Mouse (Mus musculus) brain, embryonic 18.5 days (tissue): Measurements from ENCODE around the gene Rtp4.

Source experiments
- DNase-seq: peaks from one replicate; pipeline ENCODE4 v3.0.0-alpha.2; 2012; ENCODE audit warnings: low read depth, low spot score

Rtp4 gene

GRCm38 (mm10) chr16:23520235-23520871 is at the start of gene Rtp4, which contains the start of gene Masp1:
Rtp4 (plus strand) TSS chr16:23520291.
Masp1 (minus strand) TSS chr16:23520815.
- DNase-seq, result no peak

GRCm38 (mm10) chr16:23471551-23471950 is 48.5 kb upstream of the Rtp4 start:
- no peak for DNase-seq

- DNase-seq, result no peak
These were observed 48.0 kb upstream of the Rtp4 start for GRCm38 (mm10) chr16:23472046-23472445.

GRCm38 (mm10) chr16:23475651-23476050 is 44.4 kb upstream of the Rtp4 start:
- DNase-seq, result no peak

GRCm38 (mm10) chr16:23476598-23476997 is 43.5 kb upstream of the Rtp4 start:
- DNase-seq, result no peak

GRCm38 (mm10) chr16:23479872-23480603 is 40.1 kb upstream of the Rtp4 start:
- no peak for DNase-seq

GRCm38 (mm10) chr16:23482218-23482617 is 37.9 kb upstream of the Rtp4 start:
- DNase-seq, result no peak

- no peak for DNase-seq
These were observed 37.2 kb upstream of the Rtp4 start for GRCm38 (mm10) chr16:23482846-23483245.

- no peak for DNase-seq
These were observed 36.8 kb upstream of the Rtp4 start for GRCm38 (mm10) chr16:23483292-23483691.

GRCm38 (mm10) chr16:23492783-23493182 is 27.3 kb upstream of the Rtp4 start:
- no peak for DNase-seq

GRCm38 (mm10) chr16:23496245-23496924 is 23.7 kb upstream of the Rtp4 start:
- no peak for DNase-seq

- no peak for DNase-seq
These were observed 22.7 kb upstream of the Rtp4 start for GRCm38 (mm10) chr16:23497440-23497839.

- DNase-seq, result no peak
These were observed 22.2 kb upstream of the Rtp4 start for GRCm38 (mm10) chr16:23497881-23498280.

- DNase-seq, result no peak
These were observed 21.4 kb upstream of the Rtp4 start for GRCm38 (mm10) chr16:23498691-23499131.

GRCm38 (mm10) chr16:23500558-23500957 is 19.5 kb upstream of the Rtp4 start:
- DNase-seq, result no peak

- DNase-seq, result no peak
These were observed 18.8 kb upstream of the Rtp4 start for GRCm38 (mm10) chr16:23501288-23501687.

- DNase-seq, result no peak
These were observed 17.6 kb upstream of the Rtp4 start for GRCm38 (mm10) chr16:23502478-23502877.

- no peak for DNase-seq
These were observed 16.7 kb upstream of the Rtp4 start for GRCm38 (mm10) chr16:23503351-23503750.

- no peak for DNase-seq
These were observed 15.8 kb upstream of the Rtp4 start for GRCm38 (mm10) chr16:23504320-23504744.

GRCm38 (mm10) chr16:23505904-23506687 is 14.0 kb upstream of the Rtp4 start:
- DNase-seq, result no peak

- no peak for DNase-seq
These were observed 8.7 kb upstream of the Rtp4 start for GRCm38 (mm10) chr16:23511166-23511935.
